Mouse (Mus musculus) right cerebral cortex, postnatal 4 days (tissue): ENCODE measurements at regions not wholly inside any gene's neighbourhood (a gene's known extent, or its start where the extent isn't known, plus 50 kb on each side); places are given as distances from the start of the nearest gene placed in this dataset.

Source experiments
- DNase-seq: peaks from one replicate; pipeline ENCODE4 v3.0.0-alpha.2; 2022

DNA sequence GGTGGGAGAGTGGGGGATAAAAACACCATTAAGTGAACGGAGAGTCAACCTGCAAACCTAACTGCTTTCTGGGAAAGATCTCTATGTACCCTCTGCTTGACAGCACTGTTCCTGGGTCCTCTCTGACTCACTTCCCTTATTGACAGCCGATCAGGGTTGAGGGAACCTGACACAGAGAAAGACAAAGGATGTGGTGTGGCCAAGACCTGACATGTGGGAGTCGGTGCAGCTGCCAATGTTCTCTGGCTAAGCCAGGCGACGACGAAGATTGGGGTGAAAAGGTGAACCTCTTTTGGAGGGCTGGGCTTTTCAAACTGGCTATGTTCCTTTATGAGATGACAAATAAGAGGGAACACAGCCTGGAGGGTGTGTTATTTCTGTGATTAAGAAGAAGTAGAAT lies 318.6 kb upstream of the Usp25 start:
- DNase-seq: no peak

DNA sequence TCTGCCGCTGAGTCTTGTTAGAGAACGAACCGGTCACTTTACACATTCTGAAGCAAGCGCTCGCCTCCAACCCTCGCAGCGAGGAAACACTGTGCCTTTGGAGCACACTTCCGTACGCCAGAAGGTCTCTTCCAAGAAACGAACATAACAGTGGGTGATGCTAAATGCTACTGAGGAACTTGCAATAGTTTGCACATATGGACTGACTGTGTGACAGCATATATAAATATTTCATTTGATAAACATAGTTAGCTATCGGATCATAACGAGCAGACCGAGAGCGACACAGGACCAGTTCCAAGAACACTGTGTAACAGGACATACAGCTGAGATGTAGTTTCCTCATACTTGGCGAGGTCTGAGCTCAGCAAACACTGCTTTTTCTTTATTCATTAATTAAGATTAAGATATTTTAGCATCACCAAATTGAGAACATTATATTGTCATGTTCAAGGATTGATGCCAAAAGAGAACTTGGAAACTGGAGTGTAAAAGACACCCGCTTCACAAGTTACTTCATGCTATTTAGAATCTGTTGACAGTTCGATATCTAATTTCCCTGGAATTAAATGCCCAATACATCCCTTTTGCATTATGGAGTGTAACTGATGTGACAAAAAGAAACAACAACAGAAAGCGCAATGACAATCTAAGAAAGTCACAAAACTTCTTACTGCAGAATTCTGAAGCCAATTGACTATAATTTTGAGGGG lies 314.3 kb upstream of the Nrip1 start:
- peak; percentile 27 for DNase-seq

DNA sequence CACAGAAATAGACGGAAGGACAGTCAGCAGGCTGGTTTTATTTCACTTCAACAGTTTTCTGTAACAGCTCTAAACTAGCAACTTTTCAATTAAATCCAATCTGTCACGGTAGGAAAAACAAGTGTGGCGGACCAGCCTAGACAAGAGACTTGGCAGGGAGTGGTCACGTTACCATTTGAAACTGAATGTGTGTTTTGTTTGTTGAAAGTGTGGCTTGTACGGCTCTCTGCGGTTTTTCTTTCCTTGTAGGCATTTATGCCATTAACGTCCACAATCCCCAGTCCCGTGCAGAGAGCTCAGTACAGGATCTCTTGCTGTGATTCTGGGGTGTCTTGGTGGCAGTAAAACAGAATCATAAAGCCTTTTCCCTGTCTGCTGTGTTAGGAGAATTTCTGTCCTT lies 311.9 kb upstream of the Nrip1 start:
- DNase-seq: no peak

DNA sequence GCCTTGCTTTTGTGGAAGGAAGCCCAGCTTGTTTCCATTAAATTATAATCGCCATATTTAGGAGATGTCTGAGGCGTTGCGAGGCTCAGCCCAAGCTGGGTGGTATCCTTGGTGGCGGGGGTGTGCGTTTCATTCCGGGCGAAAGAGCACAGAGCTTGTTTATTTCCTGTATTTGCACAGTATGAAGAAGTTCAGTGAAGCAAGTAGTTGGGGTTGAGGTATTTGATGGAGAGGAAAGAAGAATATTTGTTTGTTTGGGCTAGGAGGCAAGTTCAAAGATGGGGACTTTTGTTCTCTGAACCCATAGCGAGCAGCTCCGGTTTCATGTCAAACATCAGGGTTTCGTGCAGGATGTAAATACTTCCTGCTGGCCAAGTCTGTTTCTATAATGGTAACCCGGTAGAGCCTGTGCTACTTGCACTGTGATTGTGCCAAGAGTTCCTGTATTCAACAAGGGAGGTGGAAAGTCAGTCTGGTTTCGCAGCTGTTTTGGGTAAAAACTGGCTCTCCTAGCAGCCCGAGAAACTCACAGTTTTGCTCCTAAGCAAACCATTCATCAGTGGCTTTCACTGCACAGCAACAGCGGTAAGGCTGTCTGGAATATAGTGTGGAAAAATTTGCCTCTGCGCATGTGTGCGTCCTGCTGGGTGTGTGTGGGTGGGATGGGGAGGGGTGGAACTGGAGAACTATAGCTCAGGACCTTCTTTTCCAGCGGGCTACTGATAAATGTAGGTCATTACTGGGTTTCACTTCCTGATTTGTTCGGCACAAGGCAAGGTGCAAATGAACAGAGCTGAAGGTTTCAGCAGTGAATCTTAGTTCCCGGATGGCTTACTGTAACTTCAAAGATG lies 306.7 kb upstream of the Nrip1 start:
- DNase-seq: no peak

DNA sequence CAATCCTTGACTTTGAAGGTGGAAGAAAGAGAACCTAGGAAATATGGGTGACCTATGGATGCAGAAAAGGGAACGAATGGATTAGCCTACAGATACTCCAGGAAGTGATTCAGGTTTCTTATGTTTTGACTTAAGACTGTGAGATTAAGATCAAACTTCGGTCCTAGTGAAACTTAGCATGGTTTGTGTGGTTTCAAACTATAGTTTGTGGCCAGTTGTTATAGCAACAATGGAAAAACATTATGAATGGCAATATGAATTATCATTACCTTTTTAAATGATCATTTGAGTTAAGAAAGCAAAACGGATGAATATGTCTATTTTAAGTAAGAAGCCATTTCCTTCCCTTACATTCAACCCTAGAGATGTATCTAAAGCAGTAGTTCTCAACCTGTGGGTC lies 305.3 kb upstream of the Nrip1 start:
- DNase-seq: no peak

DNA sequence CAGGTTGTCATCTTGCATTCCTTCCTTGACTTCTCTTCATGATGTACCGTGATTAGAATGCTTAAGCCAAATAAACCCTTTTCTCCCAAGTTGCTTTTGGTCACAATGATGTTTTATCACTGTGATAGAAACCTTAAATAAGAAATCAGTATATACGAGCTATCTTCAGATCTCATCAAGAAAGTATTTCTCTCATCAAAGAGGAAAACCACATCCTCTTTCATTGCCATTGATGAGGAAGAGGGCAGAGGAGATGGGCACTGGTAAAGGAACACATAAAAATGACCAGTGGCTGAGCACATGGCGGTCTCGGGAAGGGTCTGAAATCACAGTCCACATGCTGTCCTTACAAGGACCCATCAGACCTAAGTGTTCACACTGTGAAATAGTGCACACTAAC lies 296.2 kb upstream of the Nrip1 start:
- no peak for DNase-seq

DNA sequence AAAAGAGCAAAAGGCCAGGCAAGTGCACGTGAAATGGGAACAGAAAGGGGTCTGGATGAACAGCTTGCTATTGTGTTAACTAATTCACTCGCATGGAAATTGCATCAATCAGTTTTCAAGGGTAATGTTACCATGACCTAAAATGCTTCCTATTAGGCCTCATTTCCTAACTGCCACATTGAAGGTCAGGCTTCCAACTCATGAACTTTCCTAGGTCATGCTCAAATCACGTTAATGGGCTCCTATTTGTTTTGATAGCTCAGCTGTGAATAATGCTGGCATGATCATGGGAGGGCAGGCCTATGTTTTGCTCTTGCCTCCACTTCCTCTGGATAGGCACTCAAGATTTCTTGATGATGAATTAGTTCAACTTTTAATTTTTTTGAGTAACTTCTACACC lies 293.4 kb upstream of the Nrip1 start:
- DNase-seq: no peak

DNA sequence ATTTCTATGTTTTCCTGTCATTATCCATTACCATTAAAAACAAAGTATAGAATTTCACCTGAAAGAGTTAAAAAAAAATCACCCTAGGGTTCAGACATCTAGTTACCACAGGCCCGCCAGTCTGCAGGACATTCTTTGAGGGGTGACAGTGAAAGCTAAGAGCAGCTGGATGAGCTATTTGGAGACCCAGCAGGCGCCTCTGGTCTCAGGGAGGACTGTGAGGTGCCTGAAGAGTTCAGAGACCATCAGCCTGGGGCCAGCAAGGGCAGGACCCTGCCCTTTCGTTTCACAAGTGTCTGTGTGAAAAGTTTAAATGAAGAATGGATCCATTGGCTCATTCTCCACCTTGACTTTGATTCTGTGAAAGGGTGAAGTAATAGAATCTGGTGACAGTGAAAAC lies 281.5 kb upstream of the Nrip1 start:
- no peak for DNase-seq

DNA sequence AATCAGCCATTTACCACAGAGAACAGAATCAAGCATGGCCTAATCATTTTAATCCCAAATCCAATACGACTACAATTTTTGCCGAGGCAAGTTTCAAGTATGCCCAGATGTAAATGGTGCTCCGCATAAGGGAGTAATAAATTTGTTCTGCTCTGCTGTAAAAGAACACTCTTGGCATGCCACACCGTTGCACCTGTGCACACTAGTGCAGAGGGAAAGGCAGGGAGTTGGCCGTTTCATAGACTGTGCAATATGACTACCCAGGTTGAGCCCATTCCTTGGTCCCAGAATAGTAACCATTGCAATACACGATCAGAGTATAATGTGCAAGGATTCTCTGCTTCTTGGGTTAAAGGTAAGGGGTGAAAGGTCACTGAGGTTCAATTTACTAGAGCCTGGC lies 270.7 kb upstream of the Nrip1 start:
- DNase-seq: no peak

DNA sequence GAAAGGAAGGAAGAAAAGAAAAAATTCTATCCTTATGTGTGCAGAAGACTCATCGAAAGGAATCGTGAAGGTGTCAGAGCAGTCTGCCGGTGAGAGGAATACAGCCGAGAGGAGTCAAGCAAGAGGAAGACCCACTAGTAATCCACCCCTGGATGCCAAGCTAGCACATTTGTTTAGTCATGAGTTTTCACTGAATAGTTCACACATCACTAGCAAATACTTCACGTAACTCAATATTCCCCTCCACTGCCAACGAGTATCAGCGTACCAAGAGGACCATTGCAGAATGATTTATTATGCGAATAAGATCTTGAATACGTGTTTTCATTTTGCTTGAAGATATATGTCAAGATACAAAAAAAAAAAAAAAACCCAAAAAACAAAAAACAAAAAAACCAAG lies 270.2 kb upstream of the Nrip1 start:
- DNase-seq: no peak

DNA sequence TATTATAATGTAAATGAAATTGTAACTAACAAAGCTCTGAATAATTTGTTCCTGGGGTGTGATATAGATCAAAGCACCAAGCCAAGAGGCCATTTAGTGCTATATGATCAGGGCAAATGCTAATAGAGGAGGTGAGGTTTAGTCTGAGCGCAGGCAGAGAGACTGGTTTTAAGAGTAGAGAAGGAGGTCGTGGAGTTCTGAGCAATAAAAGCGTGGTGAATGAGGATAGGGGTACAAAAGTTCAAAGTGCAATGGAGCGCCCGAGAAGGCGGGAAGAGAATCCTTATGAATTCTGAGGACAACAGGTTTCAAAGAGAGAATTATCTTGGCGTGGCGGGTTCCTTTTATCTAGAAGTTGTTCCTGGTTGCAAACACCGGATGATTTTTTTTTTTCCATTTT lies 261.5 kb upstream of the Nrip1 start:
- DNase-seq: no peak

DNA sequence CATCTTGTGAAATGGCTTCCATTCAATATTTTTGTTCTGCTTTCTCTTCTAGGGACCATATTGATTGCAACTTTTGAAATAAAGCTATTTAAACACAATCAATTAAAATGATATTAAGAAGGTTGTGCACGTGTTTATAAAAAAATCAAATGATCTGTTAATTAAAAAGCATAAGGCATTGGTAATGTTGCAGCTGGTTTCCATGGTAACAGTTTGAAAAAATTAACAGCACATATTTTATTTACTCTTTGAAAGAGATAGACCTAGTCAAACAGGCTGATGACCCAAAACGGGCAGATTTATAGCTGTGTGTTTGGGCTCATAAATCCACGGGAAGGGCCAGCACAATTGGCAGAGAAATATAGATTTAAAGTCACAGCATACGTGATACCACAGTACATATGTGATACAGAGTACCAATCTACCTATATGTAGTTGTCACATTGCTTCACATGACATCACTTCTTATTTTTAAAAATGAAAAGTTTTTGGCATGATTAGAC lies 260.6 kb upstream of the Nrip1 start:
- DNase-seq: no peak

DNA sequence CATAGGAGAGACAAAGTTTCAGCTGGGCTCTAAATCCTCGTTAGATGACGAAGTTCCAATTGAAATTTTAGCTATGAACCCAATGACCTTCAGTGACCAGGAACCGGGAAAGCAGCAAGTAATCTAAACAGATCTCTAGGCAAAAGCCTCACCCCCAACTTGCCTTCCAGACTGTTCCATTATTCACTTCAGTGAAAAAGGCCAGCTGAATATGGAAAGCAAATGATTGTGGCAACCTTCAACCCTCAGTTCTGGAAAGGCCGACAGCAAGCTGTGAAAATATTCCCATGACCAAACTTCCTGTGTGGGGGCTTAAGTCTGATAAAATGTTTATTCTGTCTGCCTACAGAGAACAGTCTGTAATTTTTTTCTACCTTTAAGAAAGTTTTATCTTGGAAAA lies 252.5 kb upstream of the Nrip1 start:
- DNase-seq: no peak

DNA sequence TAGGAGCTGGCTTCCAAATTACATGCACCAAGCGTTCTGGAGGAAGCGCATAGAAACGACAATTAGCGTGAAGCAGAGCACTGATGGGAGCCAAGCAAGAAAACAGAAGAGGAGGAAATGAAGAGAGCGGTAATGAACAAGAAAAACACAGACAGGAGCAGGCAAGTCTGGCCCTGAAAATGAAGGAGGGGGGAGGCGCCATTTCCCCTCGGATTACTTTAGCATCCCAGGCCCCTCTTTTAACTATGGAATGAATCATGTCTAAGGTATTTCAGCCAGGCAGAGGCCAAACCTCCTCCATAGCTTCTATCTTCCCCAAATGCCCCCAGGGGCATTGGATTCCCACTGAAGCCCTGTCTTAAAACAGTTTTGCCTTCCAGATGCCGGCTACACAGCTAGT lies 248.1 kb upstream of the Nrip1 start:
- DNase-seq: peak; percentile 6

DNA sequence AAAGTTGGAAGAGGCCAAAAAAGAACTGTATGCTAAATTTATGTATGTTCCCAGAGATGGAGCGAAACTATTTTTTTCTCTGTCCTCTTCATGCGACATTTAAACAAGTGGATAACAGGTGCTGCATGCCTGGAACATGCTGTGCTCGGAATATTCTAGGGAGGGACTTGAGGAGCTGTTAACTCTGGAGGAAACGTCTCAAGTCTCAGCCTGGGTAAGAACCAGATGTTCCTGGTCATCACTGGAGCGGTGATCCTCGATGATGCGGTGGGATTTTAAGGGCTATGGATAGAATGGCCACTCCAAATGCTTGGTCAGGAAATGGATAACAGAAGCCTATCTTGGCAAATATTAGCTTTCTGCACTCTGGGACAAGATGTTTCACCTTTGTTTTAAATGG lies 244.7 kb upstream of the Nrip1 start:
- no peak for DNase-seq

DNA sequence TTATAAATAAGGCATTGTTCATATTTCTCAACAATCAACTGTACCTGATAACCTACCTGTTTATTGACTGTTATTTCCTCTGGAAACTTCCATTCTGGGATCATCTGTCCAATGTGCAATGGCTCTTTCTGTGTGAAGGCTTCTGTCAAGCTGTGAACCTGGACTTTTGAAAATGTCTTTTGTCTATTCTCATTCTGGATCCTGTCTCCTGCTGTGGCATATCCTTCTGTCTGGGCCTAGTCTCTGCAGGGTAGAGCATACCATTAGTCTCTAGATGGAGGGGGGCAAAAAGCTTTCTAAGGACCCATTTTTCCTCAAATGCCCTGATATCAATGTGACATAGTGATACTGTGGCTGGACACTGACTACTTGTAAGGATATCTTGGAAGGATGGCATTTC lies 237.4 kb upstream of the Nrip1 start:
- DNase-seq: no peak

DNA sequence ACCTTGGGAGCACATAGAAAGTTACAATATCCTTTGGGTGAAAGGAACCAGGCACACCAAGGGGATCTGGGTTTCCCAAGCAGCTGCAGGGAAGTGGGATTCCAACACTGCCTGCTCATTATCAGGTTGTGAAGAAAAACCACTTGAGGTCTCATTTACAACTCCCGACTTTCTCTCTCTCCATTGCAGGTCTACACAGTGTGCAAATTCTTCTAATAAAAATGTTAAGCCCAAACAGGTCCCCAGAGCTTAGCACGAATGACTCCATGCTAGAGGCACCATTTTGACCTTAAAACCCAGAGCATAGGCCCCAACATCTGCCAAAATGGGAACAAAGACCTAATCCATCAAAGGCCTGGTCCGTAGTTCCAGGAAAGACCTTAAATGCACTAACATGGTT lies 231.3 kb upstream of the Nrip1 start:
- no peak for DNase-seq

DNA sequence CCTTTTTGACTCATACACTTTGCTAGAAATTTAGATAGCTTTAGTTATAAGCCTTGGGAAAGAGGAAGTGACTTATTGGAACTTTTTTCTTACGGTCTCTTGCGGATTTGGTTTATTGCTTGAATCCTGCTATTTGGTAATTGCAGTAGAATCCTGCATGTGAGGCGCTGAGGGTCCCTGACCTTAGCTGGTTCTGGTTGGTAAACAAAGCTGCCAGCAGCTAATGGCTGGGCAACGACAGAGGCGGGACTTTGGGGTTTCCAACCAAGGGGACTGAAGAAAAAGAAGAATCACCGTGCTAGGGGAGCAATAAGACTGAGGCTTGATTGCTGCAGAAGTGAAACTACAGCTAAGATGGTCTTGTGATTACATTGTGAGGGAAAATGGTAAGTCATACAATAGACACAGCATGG lies 230.2 kb upstream of the Nrip1 start:
- no peak for DNase-seq

DNA sequence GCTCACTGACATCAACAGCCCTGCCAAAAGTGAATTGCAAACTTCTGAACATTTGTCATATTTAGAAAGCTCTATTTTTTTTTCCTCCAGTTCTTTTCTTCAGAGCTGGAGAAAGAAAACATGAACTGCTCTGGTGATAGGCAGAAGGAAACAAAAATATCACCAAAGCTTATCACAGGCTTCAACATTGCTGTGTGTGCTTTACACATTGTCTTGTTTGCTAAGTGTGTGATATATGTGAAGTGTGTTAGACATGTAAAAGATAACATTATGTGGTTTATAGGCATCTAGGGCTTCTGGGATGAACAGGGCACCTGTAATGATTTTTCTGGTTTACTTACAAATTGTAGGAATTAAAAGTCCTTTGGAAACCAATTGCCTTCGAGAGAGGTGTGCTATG lies 229.8 kb upstream of the Nrip1 start:
- no peak for DNase-seq

DNA sequence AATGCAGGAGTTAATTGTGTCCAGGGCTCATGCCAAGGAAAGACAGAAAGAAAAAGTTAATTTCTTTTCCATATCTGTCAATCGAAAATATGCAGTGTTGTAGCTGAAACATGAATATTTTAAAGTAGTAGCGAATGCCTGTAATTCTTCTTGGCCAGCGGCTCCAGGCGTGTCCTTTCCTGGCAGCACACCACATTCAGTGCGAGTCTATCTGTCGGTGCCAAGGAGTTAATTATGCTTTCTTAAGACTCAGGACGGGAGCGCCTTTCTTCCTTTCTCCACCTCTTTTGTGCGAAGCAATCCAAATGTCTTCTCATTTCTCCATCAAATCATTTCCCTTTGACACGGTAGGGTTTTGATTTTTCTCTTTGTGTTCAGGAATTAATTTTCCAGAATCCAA lies 226.5 kb upstream of the Nrip1 start:
- DNase-seq: peak; percentile 24

DNA sequence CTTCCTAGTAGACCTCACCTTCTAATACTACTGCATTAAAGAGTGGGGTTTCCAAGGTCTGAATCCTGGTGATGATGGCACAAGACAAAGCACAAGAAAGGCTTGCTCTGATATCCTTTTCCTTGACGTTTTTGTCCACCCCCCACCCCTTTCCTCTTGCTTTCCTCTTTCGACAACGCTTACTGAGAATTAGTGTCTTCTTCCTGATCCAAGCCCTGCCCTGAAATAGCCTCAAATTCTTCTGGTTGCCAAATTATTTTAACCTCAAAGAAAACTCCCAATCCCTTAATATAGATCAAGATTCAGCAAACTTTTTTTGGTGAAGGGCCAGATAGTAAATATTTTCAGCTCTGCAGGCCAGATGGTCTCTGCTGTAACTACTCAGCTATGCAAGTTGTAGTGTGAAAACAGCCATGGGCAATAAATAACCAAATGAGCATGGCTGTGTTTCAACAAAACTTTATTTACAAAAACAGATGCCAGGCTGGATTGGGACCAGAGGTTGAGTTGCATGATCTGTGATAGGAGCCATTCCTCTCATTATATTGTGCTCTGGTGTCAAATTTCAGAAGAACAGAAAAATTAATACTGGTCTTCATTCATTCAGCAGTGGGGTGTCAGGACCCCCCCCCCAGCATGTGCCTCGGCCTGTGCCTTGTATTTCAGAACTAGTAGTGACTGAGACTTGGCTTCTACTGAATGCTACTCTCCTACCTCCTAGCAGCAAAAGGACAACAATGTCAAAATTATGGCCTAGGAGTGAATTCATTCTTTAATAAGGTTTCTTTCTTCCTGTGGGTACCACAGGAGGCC lies 218.5 kb upstream of the Nrip1 start:
- DNase-seq: no peak

DNA sequence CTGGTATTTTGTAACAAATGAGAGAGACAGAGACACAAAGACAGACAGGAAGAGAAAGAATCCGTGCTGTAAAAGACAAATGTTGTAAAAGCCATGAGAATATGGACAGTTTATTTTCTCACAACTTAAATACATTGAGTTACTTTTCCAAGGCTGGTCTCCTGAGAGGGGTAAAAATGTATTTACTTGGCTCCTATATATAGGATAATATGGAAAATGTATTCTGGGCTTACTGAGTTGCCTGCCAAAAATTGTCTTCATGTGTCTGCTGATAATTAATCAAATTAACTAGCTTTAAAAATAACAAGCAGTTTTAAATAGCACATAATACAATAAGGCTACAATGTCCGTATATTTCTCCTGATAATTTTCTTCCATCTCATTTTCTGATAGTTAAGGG lies 216.2 kb upstream of the Nrip1 start:
- DNase-seq: no peak

DNA sequence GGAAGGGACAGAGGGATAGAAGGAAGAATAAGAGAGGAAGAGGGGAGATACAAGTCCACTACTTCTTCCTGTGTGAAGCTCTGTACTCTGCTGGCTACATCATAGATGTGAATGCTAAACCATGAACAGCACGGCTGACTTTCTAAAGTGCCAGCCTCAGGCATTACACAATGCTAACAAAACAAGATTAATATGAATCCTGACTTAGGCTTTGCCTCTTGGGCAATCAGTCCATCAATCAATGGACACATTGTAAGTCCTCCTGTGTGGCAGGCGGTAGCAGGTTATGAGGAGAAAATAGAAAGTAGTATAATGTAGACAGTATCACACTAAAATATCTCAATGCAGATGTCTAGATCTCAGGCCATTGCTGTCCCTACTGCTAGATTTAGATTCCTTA lies 203.6 kb upstream of the Nrip1 start:
- no peak for DNase-seq

DNA sequence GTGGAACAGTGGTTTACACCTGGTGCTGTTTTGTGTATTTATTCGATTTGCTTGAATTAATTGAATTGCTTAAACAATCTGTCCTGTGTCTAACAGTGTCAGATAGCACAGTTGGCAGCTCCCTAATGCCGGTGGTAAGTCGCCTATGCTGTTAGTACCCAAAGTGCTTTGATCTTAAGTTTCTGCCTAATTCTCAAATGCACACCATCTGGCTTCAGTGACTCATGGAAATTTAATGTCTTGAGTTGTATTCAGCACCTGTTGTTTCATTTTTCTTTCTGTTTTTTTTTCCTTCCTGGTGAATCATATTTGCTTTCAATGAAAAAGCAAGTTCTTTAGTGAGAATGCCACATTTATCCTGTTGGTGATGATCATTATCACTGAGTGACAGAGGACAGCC lies 201.7 kb upstream of the Nrip1 start:
- no peak for DNase-seq
